Mouse (Mus musculus): ENCODE measurements around the gene Cntnap1. TPM values are rescaled to one million over a fixed set of nuclear protein-coding genes. Genes with fewer than 3 reads are reported as not detected.
A peak's percentile ranks its signal among the peaks of the same experiment; 100 is the strongest.
"Not testable (repeated sequence)": the region's sequence is repeated elsewhere in the genome, so short reads cannot be mapped to it uniquely, and the experiment has no call there.

Cntnap1 gene
- total RNA-seq (2017): not detected in 2 replicates

DNA sequence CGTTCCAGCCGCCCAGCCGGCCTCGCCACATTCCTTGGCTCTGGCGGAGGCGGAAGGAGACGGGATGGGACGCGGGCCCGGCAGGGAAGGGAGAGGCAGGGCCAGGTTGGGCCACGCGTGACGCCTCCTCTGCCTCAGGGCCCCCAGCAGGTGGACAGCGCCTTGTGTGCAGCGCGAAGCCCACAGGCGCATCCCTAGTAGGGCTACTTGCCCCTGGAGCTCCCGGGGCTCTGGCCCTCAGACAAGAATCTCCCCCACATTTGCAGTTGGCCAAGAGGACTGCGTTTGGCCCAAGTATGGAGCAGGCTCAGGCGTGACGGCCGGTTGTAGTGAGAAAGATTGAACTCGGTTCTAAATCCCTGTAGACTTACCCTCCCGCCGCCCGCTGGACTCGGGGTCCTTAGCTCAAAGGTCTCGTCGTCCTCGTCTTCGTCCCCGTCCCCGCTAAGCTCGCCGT, at the start of gene Cntnap1:
TSS of gene Cntnap1 (plus strand) at position 170 of the 457 bp plus-strand sequence.
- no peak for ATAC-seq (ENCODE audit: extremely low read depth, insufficient number of reproducible peaks, low FRiP score, poor library complexity, severe bottlenecking)

DNA sequence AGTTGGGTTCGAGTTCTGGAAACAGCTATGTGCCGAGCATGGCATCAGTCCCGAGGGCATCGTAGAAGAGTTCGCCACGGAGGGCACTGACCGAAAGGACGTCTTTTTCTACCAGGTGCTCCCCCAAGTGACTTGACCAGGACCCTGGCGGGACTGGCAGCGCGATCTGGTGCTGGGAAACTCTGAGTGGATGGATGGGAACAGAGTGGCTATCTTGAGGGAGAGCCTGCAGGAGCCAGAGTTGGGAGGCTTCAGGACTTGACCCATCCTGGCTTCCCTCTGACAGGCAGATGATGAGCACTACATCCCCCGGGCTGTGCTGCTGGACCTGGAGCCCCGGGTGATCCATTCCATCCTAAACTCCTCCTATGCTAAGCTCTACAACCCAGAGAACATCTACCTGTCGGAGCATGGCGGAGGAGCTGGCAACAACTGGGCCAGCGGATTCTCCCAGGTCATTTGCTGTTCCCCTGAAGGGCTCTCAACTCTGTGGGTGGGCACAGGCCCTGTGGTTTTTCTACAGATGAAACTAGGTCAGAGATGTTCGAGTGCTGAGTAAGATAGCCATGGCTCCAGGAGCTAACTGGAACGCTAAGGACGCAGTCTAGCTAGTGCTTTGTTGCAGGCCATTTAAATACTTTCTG, 49.7 kb upstream of the Cntnap1 start:
- no peak for ATAC-seq (ENCODE audit: extremely low read depth, insufficient number of reproducible peaks, low FRiP score, poor library complexity, severe bottlenecking)

DNA sequence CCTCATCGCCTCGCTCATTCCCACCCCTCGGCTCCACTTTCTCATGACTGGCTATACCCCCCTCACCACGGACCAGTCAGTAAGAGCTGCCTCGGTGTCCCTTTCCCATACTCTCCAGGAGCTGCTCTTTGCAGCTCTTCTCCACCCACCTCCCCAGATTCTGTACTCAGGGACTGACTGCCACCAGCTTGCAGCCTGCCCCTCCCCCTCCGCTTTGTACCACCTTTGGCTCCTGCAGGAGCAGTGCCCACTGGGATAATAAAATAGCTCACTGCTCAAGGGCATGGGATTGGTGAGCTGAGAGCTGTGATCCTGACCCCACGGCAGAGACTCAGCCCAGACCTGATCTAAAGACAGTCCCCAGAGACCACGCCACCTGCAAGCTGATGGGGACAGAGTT, 45.8 kb upstream of the Cntnap1 start:
- ATAC-seq (ENCODE audit: extremely low read depth, insufficient number of reproducible peaks, low FRiP score, poor library complexity, severe bottlenecking): not testable (repeated sequence)

DNA sequence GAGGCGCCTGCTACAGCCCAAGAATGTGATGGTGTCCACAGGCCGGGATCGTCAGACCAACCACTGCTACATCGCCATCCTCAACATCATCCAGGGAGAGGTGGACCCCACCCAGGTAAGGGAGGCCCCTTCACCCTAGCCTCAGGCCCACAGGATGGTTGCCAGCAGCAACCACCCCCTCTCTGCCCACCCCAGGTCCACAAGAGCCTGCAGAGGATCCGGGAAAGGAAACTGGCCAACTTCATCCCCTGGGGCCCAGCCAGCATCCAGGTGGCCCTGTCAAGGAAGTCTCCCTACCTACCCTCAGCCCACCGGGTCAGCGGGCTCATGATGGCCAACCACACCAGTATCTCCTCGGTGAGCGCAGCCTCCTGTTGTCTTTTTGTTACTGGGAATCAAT, 45.3 kb upstream of the Cntnap1 start:
- not testable (repeated sequence) for ATAC-seq (ENCODE audit: extremely low read depth, insufficient number of reproducible peaks, low FRiP score, poor library complexity, severe bottlenecking)

DNA sequence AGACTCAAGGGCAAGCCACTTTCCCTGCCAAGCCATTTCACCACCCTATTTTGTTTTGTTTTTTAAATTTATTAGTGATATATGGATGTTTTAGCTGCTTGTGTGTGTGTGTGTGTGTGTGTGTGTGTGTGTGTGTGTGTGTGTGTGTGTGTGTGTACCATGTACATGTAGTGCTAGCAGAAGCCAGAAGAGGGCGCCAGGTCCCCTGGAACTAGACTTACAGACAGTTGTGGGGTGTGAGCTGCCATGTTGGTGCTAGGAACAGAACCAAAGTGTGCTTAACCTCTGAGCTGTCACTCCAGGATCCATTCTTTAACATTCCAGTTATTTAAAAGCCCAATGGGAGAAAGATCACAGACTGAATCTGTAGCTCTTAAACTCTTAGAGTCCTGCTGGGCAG, 43.2 kb upstream of the Cntnap1 start:
- no peak for ATAC-seq (ENCODE audit: extremely low read depth, insufficient number of reproducible peaks, low FRiP score, poor library complexity, severe bottlenecking)

DNA sequence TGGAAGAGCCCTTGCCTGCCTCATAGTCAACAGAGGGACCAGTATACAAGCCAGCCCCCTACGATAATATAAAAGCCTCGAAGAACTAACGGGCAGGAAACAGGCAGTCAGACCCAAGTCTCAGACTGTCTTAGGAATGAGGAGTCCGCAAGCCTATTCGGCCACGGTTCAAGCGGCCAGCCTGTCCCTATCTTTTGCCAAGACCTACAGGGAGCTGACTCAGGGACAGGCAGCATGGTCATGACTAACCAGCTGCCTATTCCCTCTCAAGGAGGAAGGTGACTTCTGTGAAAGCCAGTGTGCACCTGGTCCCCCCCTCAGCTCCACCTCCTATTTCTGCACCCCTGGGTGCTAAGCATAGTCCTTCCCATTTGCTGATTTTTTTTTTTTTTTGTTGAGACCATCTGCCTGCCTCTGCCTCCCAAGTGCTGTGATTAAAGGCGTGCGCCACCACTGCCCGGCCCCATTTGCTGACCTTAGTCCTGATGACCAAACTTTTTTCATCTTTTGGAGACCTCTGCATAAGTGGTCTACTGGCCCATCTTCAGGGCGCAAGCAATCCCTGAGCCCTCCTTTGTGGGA, 41.2 kb upstream of the Cntnap1 start:
- ATAC-seq (ENCODE audit: extremely low read depth, insufficient number of reproducible peaks, low FRiP score, poor library complexity, severe bottlenecking): no peak

DNA sequence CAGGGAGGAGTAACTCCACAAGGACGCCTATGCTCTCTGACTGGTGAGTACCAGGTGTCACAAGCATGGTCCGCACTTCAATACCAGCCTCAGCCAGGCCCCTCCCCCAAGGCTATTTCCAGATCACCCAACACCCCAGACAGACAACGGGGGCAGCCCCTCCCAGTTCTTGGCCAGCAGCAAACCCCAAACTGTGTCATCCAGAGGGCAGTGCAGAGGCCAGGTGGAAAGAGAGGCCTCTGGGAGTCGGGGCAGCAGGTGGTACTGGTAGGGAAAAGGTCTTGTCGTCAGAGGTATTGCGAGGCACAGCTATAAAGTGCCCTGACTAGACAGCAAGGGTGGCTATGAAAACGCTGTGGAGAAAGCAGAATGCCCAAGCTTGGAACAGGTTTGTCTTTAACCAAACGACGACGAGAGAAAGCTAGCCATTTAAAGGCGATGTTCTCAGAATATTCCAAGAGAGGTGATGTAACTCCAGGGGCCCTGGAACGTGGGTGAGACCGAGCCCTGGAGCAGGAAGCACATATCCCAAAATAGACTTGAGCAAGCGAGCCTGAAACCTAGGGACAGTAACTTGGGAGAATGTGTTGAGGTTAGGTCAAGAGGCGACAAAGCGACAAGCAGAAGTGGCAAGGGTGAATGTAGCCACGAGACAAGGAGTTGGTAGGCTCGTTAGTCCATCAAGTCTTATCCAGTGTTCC, 40.1 kb upstream of the Cntnap1 start:
- no peak for ATAC-seq (ENCODE audit: extremely low read depth, insufficient number of reproducible peaks, low FRiP score, poor library complexity, severe bottlenecking)

DNA sequence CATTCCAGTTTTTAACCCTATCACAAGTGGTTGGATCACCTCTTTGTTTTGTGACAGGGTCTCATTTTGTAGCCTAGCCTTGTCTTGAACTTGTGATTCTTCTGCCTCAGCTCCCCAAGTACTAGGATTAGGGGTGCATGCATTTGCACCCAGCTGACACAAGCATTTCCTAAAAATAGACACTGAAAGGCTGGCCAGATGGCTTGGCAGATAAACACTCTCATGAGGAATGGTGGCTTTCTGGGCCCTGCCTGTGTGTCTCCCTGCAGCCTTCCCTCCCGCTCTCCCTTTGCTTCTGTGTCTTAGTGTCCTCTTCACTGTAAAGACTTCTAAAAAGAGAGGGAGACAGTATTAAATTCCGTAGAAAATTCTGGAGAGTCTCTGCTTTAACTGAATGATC, 39.1 kb upstream of the Cntnap1 start:
- ATAC-seq (ENCODE audit: extremely low read depth, insufficient number of reproducible peaks, low FRiP score, poor library complexity, severe bottlenecking): no peak

DNA sequence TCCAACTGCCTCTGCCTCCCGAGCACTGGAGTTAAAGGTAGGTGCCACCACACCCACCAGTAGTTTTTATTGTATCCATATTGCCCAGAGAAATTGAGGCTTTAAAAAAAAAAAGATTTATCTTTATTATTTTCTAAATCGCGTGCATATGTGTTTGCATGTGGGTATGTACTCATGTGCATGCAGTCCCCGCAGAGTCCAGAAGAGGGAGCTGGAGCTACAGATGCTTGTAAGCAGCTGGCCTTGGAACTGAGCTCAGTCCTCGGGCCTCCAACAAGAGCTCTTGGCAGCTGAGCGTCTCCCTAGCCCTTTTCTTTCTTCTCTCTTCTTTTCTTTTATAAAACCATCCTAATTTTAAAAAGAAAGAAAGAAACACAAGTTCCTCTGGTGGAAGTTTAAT, 38.6 kb upstream of the Cntnap1 start:
- no peak for ATAC-seq (ENCODE audit: extremely low read depth, insufficient number of reproducible peaks, low FRiP score, poor library complexity, severe bottlenecking)

DNA sequence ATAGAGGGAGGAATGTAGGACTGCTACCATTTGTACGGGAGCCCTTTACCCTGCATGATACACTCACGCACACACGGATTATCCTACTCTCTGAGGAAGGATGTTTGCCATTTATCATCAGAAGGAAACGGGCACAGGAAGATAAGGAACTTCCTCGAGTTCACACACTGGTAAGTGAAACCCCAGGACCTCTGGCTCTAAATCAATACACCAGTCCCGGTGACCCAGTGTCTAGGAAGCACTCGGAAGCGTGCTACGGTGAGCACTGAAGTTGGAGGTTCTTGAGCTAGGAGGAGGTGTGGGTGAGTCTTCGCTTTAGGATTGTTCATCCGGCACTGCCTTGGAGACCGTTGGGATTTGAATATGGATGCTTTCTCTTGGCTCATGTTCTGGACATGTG, 37.3 kb upstream of the Cntnap1 start:
- ATAC-seq (ENCODE audit: extremely low read depth, insufficient number of reproducible peaks, low FRiP score, poor library complexity, severe bottlenecking): no peak

DNA sequence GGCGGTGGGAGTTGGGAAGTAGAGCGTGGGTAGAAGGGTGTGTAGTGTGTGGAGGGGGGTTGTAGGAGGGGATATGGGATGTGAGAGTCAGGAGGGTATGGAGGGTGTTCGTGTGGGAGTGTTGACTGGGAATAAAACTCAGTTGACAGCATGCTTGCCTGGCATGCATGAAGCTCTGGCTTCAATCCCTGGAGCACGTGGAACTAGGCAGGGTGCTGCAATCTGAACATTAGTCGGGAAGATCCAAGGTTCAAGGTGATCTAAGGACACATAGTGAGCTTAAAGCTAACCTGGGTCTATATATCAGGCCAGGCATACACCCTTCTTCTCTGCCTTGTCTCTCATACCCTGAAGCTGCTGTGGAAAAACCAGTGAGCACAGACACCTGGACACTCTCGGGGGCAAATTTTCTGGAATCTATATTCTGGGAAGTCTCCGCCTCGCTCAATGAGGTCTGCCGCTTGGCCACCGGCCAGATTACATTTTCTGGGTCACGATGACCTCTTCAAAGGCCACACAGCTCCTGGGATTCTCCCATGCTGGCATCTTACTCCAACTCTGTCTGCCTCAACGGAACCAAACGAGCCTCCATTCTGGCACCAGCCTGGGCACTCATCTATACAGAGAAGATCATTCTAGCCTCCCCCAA, 36.0 kb upstream of the Cntnap1 start:
- no peak for ATAC-seq (ENCODE audit: extremely low read depth, insufficient number of reproducible peaks, low FRiP score, poor library complexity, severe bottlenecking)

DNA sequence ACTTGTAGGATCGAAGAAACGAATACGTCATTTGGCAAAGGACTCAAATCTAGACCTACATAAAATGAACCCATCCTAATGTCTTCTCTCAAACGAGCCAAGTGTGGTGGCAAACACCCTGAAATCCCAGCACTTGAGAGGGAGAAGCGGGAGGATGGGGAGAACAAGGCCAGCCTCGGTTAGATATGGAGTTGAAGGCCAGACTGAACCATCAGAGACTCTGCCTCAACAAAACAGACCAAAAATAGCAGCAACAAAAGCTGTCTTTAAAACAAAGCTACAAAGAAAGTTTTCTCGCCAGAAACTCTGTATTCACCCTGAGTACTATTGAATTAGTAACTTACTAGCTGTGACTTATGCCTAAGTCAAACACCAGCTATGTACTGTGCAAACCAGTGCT, 33.3 kb upstream of the Cntnap1 start:
- no peak for ATAC-seq (ENCODE audit: extremely low read depth, insufficient number of reproducible peaks, low FRiP score, poor library complexity, severe bottlenecking)

DNA sequence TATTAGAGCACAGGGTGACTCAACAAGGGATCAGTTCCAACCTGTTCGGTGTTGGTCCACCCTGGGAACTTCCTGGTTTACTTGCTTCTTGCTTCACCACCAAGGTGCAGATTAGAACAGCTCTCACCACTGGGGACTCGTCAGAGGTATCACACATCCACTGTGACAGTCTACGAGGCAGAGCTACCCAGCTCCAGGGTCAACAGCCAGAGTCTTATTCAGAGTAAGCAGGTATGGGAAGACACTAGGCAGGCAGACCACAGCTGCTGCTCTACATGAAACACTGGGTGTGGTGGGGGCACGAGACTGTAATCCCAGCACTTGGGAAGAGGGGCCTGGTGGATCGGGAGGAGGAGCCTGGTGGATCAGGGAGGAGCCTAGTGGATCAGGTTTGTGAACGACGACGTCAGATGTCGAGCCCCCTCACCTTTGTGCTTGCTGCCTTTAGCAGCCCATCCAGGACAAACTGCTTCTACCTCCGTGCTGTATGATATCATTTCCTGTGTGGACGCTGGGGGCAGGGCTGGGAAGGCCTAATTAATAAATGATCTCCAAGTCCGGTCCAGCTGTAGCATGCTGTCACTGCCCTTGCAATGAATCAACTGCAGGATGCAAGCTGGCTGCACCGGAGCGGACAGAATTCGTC, 31.7 kb upstream of the Cntnap1 start:
- ATAC-seq (ENCODE audit: extremely low read depth, insufficient number of reproducible peaks, low FRiP score, poor library complexity, severe bottlenecking): no peak

DNA sequence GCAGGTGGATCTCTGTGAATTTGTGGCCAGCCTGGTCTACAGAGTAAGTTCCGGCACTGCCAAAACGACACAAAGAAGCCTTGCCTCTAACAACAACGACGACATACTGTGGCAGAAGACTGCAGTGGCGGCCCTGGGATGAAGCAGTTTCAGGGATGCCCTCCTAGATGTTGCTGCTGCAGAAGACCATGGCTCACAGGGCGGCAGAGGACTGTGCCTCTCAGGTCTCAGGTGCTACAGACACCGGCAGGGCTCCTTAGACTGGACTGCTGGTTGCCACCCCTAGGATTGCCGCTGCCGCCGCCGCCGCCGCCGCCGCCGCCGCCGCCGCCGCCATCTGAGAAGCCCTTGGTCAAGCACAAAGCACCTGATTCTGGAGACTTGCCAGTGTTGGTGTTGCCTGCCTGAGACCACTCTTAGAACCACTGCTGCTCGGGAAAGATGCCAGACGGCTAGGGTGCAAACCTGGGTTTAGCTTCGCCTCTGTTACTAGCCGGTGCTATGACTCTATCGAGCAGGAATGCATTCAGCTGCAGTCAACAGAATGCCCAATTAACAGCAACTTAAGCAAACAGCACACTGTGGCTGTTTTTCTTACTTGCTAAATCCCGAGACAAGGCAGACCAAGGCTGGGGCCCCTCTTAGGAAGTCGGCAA, 30.0 kb upstream of the Cntnap1 start:
- no peak for ATAC-seq (ENCODE audit: extremely low read depth, insufficient number of reproducible peaks, low FRiP score, poor library complexity, severe bottlenecking)

DNA sequence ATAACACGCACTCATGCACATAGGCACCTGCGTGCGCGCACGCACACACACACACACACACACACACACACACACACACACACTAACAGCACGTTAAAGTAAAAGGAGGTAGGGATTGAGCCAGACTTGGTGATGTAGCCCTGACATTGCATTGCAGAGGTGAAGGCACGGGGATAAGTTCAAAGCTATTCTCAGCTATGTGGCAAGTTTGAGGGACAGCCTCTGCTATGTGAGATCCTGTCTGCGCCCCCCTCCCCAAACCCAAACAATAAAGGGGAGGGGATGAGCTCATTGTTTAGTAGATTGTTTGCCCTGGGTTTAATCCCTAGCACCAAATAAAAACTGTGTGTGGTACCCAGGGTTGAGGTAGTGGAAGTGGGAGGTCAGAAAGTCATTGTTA, 29.2 kb upstream of the Cntnap1 start:
- no peak for ATAC-seq (ENCODE audit: extremely low read depth, insufficient number of reproducible peaks, low FRiP score, poor library complexity, severe bottlenecking)

DNA sequence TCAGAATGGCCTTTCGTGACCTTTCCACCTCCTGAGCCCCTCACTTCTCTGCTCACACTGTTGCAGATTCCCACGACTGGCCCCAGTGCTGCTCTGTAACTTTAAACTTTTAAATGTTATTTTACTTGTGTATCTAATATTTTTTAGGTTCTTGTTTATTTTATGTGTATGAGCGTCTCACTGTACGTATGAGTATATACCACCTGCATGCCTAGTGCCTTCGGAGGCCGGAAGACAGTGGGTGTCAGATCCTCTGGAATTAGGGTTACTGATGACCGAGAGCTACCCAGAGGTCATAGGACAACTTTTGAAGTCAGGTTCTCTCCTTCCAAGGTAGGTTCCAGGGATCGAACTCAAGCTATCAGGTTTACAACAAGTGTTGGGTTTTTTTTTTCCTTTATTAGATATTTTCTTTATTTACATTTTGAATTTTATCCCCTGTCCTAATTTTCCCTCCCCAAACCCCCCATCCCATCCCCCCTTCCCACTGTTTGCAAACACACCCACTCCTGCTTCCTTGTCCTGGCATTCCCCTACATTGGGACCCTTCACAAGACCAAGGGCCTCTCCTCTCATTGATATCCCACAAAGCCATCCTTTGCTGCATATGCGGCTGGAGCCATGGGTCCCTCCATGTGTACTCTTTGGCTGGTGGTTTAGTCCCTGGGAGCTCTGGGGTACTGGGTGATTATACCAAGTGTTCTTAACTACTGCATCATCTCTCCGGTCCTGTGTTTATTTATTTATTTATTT, 27.9 kb upstream of the Cntnap1 start:
- ATAC-seq (ENCODE audit: extremely low read depth, insufficient number of reproducible peaks, low FRiP score, poor library complexity, severe bottlenecking): no peak

DNA sequence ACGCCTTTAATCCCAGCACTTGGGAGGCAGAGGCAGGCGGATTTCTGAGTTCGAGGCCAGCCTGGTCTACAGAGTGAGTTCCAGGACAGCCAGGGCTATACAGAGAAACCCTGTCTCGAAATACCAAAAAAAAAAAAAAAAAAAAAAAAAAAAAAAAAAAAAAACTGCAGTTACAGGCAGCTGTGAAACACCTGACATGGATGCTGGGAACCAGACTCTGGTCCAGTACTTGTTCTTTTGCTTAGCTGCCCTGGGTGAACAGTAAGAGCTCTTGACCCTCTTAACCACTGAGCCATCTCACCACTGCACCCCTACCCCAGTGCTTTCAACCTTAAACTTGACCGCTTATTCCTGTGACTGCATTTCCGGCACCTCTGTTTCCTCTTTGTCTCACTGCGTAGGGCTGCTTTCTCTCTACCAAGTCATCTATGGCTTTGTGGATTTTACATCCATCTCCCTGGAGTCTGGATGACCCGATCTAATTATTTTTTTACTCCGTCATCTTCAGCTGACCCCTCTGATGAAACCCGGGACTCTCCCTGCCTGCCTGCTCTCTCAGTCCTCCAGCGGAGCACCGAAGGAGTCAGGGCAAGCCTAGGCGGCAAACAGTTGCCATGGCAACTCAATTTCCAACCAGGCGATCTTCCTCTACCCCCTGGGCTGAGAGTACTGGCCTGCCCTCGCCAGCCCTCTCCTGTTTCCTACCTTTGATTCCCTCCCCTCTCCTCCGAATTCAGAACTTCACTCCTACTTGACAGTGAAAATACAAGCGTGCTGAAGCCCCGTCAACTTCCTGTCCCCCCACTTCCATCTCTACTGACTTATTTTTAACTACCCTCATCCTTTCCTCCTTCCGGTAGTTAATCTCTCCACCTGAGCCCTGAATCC, 26.7 kb upstream of the Cntnap1 start:
- peak; percentile 58 for ATAC-seq (ENCODE audit: extremely low read depth, insufficient number of reproducible peaks, low FRiP score, poor library complexity, severe bottlenecking)
